Mouse (Mus musculus): Measurements from ENCODE around the gene Fkbp5. TPM values are rescaled to one million over a fixed set of nuclear protein-coding genes. Genes with fewer than 3 reads are reported as not detected.
"Not testable (repeated sequence)": the region's sequence is repeated elsewhere in the genome, so short reads cannot be mapped to it uniquely, and the experiment has no call there.

Gene Fkbp5
- polyA plus RNA-seq, 1 experiment from 2014 or later = 7.1 TPM

DNA sequence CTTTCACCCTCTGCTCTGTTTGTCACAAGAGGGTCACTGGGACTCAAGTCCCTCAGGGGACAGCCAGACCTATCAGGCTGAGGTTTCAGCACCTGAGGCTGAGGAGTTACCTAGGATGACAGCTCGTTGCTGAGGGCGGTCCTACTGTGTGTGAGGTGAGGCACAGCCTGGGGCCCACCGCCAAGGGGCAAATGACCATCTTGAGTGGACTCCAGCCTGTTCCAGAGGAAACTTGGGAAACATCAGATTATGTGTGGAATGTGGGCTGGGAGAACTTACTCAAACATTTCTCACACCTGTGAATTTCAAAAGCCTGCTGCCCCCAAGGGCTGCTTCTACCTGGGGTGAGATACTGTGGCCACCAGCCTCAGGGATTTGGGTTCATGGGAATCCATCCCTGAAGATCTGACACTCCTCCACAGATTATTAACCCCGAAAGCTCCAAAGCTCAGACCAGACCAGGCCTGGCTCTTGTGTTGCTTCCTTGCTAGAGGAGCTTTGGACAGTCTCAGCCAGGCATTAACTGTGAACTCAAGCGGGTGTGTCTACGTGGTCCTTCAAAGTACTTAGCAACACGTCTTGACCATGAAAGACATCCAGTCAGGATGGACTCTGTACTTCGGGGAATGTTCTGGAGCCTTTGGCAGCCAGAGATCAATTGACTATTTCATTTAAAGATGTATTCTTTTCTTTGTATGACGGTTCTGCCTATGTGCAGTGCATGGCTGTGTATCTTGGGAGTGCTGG lies 156.6 kb downstream of the Fkbp5 start:
- Histone ChIP-seq H3K4me1 (ENCODE audit: control insufficient read depth, insufficient read depth, low read length) (peaks cover 18% of the 10 kb centered on the region; the same call in 1 of the 2 replicates), H3K27me3 (ENCODE audit: control insufficient read depth, insufficient read depth, low read length) (0 out of 2 replicates have a peak, but pooled peaks cover 7% of the 10 kb centered on the region), H3K9me3 (ENCODE audit: control insufficient read depth, low read depth, low read length) (no peaks in the 10 kb centered on the region), H3K4me3 (ENCODE audit: low read depth, low read length) (no peak overlapping the region), H3K36me3 (ENCODE audit: control insufficient read depth, insufficient read depth, low read length) (no peaks in the 10 kb centered on the region), H3K27ac (ENCODE audit: low read length) (no peak overlapping the region), H3K4me2 (replicated peaks; ENCODE audit: low read depth, low read length) (no peak overlapping the region), H3K9ac (replicated peaks; ENCODE audit: low read depth, low read length) (no peak overlapping the region)
- WGBS = 68% methylated on average over 9 of the region's 9 CpGs
- no peak for ATAC-seq (ENCODE audit: insufficient number of reproducible peaks, insufficient read depth, low FRiP score, low read depth)

DNA sequence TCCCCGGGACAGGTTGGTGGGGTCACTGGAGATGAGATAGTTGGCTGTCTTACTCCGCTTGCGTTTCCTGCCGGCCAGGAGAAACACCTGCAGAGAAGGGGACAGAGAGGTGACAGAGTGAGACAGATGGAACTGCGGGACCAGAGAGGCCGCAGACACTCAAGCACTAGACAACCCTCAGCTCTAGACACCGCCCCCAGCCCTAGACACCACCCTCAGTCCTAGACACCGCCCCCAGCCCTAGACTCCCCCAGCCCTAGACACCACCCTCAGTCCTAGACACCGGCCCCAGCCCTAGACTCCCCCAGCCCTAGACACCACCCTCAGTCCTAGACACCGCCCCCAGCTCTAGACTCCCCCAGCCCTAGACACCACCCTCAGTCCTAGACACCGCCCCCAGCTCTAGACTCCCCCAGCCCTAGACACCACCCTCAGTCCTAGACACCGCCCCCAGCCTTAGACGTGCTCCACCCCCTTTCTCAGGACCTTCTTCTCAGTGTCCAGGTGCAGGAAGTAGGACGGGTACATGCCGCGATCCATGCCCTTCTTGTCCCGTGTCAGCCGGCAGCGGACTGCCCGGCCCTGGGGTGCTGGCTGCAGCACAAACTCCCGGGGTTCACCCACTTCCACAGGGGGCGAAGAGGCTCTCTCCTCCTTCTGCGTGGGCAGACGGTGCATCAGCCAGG lies 158.6 kb downstream of the Fkbp5 start:
- not testable (repeated sequence) for H3K4me1 ChIP-seq (ENCODE audit: control insufficient read depth, insufficient read depth, low read length); H3K4me3 ChIP-seq (ENCODE audit: low read depth, low read length); H3K9ac ChIP-seq (replicated peaks; ENCODE audit: low read depth, low read length); ATAC-seq (ENCODE audit: insufficient number of reproducible peaks, insufficient read depth, low FRiP score, low read depth); H3K36me3 ChIP-seq (ENCODE audit: control insufficient read depth, insufficient read depth, low read length); H3K9me3 ChIP-seq (ENCODE audit: control insufficient read depth, low read depth, low read length); H3K27ac ChIP-seq (ENCODE audit: low read length); H3K4me2 ChIP-seq (replicated peaks; ENCODE audit: low read depth, low read length); H3K27me3 ChIP-seq (ENCODE audit: control insufficient read depth, insufficient read depth, low read length)
- WGBS = 18% methylated on average over 22 of the region's 24 CpGs

DNA sequence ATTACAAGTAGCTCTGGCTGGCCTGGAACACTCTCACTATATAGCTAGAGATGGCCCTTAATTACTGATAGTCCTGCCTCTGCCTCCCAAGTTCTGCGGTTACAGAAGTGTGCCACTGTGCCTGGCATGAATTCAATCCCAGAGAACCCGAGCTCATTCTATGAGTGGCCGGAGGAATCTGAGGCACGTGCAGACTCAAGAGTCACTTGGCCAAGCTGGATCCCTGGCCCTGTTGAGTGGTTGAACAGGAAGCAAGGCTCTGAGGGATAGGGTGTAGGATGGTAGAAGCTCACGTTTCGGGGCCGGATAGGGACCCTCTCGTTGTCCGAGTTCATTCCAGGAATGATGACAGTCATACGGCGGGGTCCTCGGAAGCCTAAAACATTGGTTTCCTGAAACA lies 161.5 kb downstream of the Fkbp5 start:
- no peaks in the 10 kb centered on the region for H3K9me3 ChIP-seq (ENCODE audit: control insufficient read depth, low read depth, low read length)
- H3K4me2 ChIP-seq (replicated peaks; ENCODE audit: low read depth, low read length) = no peak overlapping the region
- H3K27ac ChIP-seq (ENCODE audit: low read length) = no peak overlapping the region
- no peaks in the 10 kb centered on the region for H3K36me3 ChIP-seq (ENCODE audit: control insufficient read depth, insufficient read depth, low read length)
- H3K4me1 ChIP-seq (ENCODE audit: control insufficient read depth, insufficient read depth, low read length) = peaks cover 12% of the 10 kb centered on the region
- WGBS = 86% methylated on average over 12 of the region's 12 CpGs
- ATAC-seq (ENCODE audit: insufficient number of reproducible peaks, insufficient read depth, low FRiP score, low read depth) = no peak
- no peak overlapping the region for H3K4me3 ChIP-seq (ENCODE audit: low read depth, low read length)
- no peaks in the 10 kb centered on the region for H3K27me3 ChIP-seq (ENCODE audit: control insufficient read depth, insufficient read depth, low read length)
- H3K9ac ChIP-seq (replicated peaks; ENCODE audit: low read depth, low read length) = no peak overlapping the region

DNA sequence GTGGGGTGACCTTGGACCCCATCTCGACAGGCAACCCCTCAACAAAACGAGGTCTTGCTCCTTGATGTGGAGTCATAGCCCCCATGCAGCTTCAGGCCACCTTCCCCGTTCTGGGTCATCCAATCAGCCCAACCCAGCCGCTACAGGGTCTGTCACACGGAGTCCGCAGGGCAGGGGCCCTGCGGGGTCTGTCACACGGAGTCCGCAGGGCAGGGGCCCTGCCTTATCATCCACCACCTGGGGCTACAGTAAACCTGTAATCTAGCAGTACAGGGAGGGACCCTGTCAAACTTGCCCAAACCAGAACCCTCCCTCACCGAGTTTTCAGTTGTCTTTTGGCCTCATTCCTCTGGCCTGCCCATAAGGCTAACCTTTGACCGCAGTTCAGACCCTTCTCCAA lies 165.3 kb downstream of the Fkbp5 start:
- Histone ChIP-seq H3K9ac (replicated peaks; ENCODE audit: low read depth, low read length) (0 out of 2 replicates have a peak overlapping the region, but pooled peaks have one; percentile 73), H3K27me3 (ENCODE audit: control insufficient read depth, insufficient read depth, low read length) (no peaks in the 10 kb centered on the region), H3K9me3 (ENCODE audit: control insufficient read depth, low read depth, low read length) (no peaks in the 10 kb centered on the region), H3K4me3 (ENCODE audit: low read depth, low read length) (peak overlapping the region; percentile 94), H3K4me2 (replicated peaks; ENCODE audit: low read depth, low read length) (peak overlapping the region; percentile 76), H3K36me3 (ENCODE audit: control insufficient read depth, insufficient read depth, low read length) (peaks cover 5% of the 10 kb centered on the region; the same call in 1 of the 2 replicates), H3K4me1 (ENCODE audit: control insufficient read depth, insufficient read depth, low read length) (peaks cover 34% of the 10 kb centered on the region), H3K27ac (ENCODE audit: low read length) (peak overlapping the region; percentile 100)
- ATAC-seq (ENCODE audit: insufficient number of reproducible peaks, insufficient read depth, low FRiP score, low read depth) = no peak
- WGBS = 25% methylated on average over 11 of the region's 11 CpGs

DNA sequence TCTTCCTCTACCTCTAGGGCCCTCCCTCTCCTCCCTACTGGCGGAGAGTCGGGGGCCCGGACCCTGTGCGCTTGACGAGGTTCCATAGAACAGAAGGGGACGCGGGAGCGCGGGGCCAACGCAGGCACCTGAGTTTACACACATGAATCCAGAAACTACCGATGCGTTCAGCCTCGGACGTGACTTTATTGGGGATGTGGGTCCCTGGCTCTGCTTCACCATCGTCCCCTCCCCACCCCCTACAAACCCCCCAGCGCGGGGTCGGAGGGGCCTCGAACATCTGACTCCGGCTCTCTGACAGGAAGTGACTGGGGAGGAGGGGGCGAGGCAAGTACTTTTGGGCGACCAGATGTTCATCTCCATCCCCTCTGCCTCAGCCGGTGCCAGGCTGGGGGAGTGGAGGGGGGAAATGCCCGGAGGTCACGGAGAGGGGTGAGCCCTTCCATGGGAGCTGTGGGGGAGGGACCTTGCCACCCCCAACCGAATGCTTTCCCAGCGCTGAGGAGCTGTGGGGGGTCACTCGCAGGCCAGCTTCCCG lies 165.9 kb downstream of the Fkbp5 start:
- Histone ChIP-seq H3K27me3 (ENCODE audit: control insufficient read depth, insufficient read depth, low read length) (no peaks in the 10 kb centered on the region), H3K9me3 (ENCODE audit: control insufficient read depth, low read depth, low read length) (no peaks in the 10 kb centered on the region), H3K4me2 (replicated peaks; ENCODE audit: low read depth, low read length) (peak overlapping the region; percentile 76), H3K4me1 (ENCODE audit: control insufficient read depth, insufficient read depth, low read length) (peaks cover 40% of the 10 kb centered on the region), H3K4me3 (ENCODE audit: low read depth, low read length) (peak overlapping the region; percentile 94), H3K36me3 (ENCODE audit: control insufficient read depth, insufficient read depth, low read length) (peaks cover 7% of the 10 kb centered on the region; the same call in 1 of the 2 replicates), H3K27ac (ENCODE audit: low read length) (peak overlapping the region; percentile 100), H3K9ac (replicated peaks; ENCODE audit: low read depth, low read length) (peak overlapping the region; percentile 73)
- no peak; the same call in 1 of the 2 replicates for ATAC-seq (ENCODE audit: insufficient number of reproducible peaks, insufficient read depth, low FRiP score, low read depth)
- under 1% methylated on average over 29 of the region's 29 CpGs for WGBS

DNA sequence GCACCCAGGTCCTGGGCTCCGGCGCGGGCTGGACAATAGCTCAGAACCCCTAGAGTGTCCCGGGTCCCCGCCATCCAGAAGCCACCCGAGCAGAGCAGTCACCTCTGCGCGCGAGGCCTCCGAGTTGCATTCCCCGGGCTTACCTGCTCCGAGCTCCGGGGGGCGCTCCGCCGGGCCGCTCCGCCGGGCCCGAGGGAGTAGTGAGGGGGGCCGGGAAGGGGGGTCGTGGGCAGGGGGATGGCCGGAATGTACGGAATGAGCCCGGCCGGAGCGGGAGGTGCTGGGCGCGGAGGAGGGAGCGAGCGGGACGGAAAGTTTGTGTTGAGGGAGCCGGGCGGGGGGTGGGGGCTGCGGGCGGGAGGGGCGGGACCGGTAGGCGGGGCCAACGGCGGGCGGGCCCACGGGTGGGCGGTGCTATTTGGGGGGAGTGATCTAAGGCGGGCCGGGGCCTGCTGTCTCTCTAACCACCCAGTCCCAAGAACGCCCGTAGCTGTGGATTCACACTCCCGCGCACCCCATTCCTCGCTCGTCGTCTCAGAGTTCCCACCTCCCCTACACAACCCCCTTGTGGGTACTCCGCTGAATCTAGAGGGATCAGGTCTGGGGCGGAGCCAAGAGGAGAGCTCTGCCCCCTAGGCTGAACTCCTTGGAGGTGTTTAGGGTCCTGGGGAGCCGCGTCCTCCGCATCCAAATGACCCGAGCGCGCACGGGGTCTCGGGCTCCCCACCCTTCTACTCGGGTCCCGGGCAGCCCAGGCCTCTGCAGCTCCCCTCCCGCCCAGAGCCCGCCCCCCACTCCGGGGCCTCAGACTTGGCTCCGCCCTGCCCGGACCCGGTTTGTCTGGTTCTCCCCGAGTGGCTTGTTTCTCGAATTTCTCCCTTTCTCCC lies 166.6 kb downstream of the Fkbp5 start, which contains the start of gene Tead3:
TSS of gene Tead3 (minus strand) at position 352 of the 887 bp plus-strand sequence.
- Histone ChIP-seq H3K36me3 (ENCODE audit: control insufficient read depth, insufficient read depth, low read length) (peaks cover 7% of the 10 kb centered on the region; the same call in 1 of the 2 replicates), H3K9ac (replicated peaks; ENCODE audit: low read depth, low read length) (peak within 1 kb of the TSS; percentile 97), H3K9me3 (ENCODE audit: control insufficient read depth, low read depth, low read length) (no peaks in the 10 kb centered on the region), H3K4me3 (ENCODE audit: low read depth, low read length) (peak within 1 kb of the TSS; percentile 94), H3K4me1 (ENCODE audit: control insufficient read depth, insufficient read depth, low read length) (peaks cover 47% of the 10 kb centered on the region), H3K27ac (ENCODE audit: low read length) (peak within 1 kb of the TSS; percentile 100), H3K27me3 (ENCODE audit: control insufficient read depth, insufficient read depth, low read length) (no peaks in the 10 kb centered on the region), H3K4me2 (replicated peaks; ENCODE audit: low read depth, low read length) (peak within 1 kb of the TSS; percentile 76)
- peak; percentile 86 for ATAC-seq (ENCODE audit: insufficient number of reproducible peaks, insufficient read depth, low FRiP score, low read depth)
- WGBS = under 1% methylated on average over 65 of the region's 73 CpGs

DNA sequence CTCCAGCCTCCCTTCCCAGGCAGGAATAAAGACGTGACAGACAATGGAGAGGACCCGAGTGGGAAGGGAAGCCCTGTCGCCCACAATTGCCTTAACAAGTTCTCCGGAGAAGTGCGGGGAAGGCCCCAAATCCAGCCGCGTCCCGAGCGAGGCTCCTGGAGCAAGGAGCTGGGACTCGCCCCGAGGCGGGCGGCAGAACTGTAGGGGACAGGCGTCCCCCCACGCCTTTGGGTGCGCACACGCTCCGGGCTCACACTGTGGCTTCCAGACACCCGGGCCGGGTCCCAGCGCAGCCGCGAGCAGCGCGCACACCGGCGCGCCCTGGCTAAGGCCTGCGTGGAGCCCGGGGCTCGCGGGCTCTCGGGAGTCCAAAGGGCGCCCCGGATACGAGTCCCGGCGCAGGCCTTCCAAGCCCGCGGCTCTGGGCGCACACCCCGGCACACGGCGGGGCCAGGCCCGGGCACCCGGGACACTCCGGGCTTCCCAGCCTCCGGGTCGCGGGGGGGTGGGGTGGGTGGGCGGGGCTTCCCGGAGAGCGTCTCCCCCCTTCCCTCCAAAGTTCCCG lies 167.3 kb downstream of the Fkbp5 start:
- Histone ChIP-seq H3K9me3 (ENCODE audit: control insufficient read depth, low read depth, low read length) (no peaks in the 10 kb centered on the region), H3K4me2 (replicated peaks; ENCODE audit: low read depth, low read length) (peak overlapping the region; percentile 76), H3K27ac (ENCODE audit: low read length) (peak overlapping the region; percentile 100), H3K27me3 (ENCODE audit: control insufficient read depth, insufficient read depth, low read length) (no peaks in the 10 kb centered on the region), H3K4me3 (ENCODE audit: low read depth, low read length) (peak overlapping the region; percentile 94), H3K36me3 (ENCODE audit: control insufficient read depth, insufficient read depth, low read length) (peaks cover 7% of the 10 kb centered on the region; the same call in 1 of the 2 replicates), H3K9ac (replicated peaks; ENCODE audit: low read depth, low read length) (peak overlapping the region; percentile 97), H3K4me1 (ENCODE audit: control insufficient read depth, insufficient read depth, low read length) (peaks cover 54% of the 10 kb centered on the region)
- WGBS = 1% methylated on average over 43 of the region's 54 CpGs
- ATAC-seq (ENCODE audit: insufficient number of reproducible peaks, insufficient read depth, low FRiP score, low read depth) = no peak; the same call in 1 of the 2 replicates
